Mouse (Mus musculus) neural tube, postnatal 0 days (tissue): ENCODE measurements around the gene Atp7b. TPM values are rescaled to one million over a fixed set of nuclear protein-coding genes. Genes with fewer than 3 reads are reported as not detected.

ENCODE experiments used
- polyA plus RNA-seq: library from polyadenylated mRNA; unstranded; fragments of >200 nt; fragmentation: Nextera tagmentation; extraction: Ambion mirVana; gene quantifications from 2 replicates; pipeline ENCODE4 v1.2.1, GENCODE M21; 2015

The Atp7b gene
- polyA plus RNA-seq = 1.9 TPM in 2 replicates

DNA sequence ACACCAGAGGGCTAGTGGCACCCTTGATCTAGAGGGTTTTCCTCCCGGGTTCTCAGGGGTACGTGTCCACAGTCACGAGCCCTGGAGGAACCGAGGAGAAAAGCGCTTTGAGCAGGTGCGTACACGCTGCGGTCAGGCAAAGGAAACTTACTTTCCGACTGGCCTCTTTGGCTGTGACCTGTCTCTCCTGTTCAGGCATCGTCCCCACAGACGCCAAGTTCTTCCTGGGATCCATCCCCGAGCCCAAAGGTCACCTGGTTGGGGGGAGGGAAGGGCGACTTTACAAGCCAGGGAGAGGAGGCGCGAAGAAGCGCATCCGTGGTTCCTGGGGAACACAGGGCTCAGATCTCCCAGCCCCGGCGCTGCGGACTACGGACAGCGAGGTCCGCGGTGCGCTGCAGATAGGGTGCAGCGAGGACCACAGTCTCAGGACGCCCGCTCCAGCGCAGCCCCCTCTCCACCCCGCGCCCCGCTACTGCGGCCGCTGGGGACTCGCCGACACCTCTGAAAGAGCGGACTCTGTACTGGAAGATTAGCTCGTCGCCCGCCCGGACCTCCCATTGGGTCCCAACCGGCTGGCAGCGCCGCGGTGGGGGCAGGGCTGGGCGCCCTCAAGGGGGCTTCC, at the start of gene Atp7b:
Atp7b (minus strand) TSS at position 485 of the 625 bp plus-strand sequence.

DNA sequence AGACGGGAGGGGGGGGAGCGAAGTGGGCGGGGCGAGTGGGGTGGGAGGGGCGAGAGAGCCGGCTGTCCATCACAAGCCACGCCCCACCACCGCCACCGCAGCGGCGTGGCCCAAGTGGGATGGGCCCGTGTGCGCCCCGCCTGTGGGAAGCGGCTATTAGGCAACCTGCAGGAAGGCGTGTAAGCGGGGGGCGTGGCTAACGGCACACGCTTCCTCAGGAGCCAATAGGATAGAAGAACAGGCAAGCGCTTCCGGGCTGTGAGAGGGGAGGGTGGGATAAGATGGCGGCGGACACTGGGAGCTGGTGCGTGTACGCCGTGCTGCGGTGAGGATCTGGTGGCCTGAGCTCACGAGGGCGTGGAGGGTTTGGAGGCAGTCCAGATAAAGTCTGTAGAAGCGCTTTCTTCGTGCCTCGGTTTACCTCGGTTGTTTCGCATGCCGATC, 363 bp upstream of the Atp7b start, which contains the start of gene Alg11:
Alg11 (plus strand) TSS at position 276 of the 444 bp plus-strand sequence.

DNA sequence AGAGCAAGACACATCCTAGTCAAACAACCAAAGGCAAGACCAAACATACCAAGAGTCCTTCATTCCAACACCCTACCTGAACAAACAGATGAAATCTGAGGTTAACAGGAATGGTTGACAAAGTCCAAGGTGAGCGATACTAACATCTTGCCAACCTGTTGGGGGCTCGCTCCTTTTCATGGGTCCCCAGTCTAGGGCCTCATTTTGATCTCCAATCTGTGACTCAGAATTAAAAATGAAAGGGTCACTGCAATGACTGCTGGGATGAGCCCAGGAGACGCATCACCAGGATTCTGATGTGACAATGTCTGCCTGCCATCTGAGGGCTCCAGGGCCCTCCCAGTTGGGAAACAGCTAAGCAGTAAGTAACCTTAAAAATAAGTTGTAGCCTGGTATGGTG, 90.6 kb downstream of the Atp7b start, which contains the start of gene Ccdc70:
Ccdc70 (plus strand) TSS at position 301 of the 400 bp plus-strand sequence.

DNA sequence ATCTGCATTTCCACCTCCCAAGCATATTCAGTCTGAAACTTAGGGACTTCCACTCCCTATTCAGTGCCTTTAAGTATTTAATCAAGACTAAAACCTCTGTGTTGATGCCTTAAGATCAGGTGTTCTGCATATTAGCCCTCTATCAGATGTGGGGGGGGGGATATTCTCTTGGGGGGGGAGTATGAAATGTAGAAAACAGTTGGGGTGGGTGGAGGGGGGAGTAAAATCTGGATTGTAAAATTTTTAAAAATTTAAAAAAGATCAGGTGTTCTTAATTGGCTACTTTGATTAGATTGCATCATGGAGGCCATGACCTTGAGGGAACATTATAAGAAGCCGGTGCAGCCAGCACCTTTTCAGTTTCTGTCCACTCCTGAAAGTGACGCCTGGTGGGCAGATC, 101.7 kb downstream of the Atp7b start, which contains the start of gene Fam90a1a:
Fam90a1a (plus strand) TSS at position 301 of the 400 bp plus-strand sequence.

DNA sequence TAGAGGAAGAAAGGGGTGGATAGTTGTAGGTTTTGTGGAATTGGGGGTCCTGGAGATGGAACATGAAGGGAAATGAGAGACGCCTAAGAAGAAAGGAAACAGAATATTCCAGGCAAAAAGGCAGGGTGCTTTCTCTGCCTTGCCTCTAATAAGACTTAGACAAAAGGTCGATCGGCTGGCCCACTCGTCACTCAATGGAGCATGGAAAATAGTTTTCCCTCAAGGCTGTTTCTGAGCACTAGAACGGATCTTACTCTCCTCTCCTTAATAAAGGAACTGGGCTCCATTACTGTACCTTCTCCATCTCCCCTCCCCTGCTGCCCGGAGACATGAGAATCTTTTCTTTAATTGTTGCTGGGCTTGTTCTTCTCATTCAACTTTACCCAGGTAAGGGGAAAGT, 113.6 kb downstream of the Atp7b start, which contains the start of gene Defb13:
Defb13 (plus strand) TSS at position 301 of the 400 bp plus-strand sequence.

Other genes starting within 250 kb of the Atp7b start
- gene Defb50, start 236.8 kb downstream of the Atp7b start, polyA plus RNA-seq = not detected in 2 replicates
- not detected in 2 replicates for gene Defb2, start 220.4 kb downstream of the Atp7b start, polyA plus RNA-seq
- not detected in 2 replicates for gene Defb10, start 201.4 kb downstream of the Atp7b start, polyA plus RNA-seq
- gene Defb9, start 174.9 kb downstream of the Atp7b start, polyA plus RNA-seq = not detected in 2 replicates
- gene Defb11, start 153.9 kb downstream of the Atp7b start, polyA plus RNA-seq = not detected in 2 replicates
- gene Defb15, start 127.6 kb downstream of the Atp7b start, polyA plus RNA-seq = not detected in 2 replicates
- not detected in 2 replicates for gene Defb35, start 122.0 kb downstream of the Atp7b start, polyA plus RNA-seq
- gene Defb13, start 113.5 kb downstream of the Atp7b start, polyA plus RNA-seq = not detected in 2 replicates
- not detected in 2 replicates for gene Fam90a1a, start 101.6 kb downstream of the Atp7b start, polyA plus RNA-seq
- not detected in 2 replicates for gene Ccdc70, start 90.5 kb downstream of the Atp7b start, polyA plus RNA-seq
- 30.4 and 32.2 TPM in 2 replicates for gene Alg11, start 416 bp upstream of the Atp7b start, polyA plus RNA-seq
- 0.75 and 0.98 TPM in 2 replicates for gene Nek5, start 64.7 kb upstream of the Atp7b start, polyA plus RNA-seq
- gene Nek3, start 106.1 kb upstream of the Atp7b start, polyA plus RNA-seq = 5.3 and 5.8 TPM in 2 replicates
- 7.7 and 9.5 TPM in 2 replicates for gene Ckap2, start 125.5 kb upstream of the Atp7b start, polyA plus RNA-seq
- 38.9 and 40.4 TPM in 2 replicates for gene Vps36, start 132.5 kb upstream of the Atp7b start, polyA plus RNA-seq
- gene Thsd1, start 167.0 kb upstream of the Atp7b start, polyA plus RNA-seq = 5.8 and 6.4 TPM in 2 replicates
- not detected in 2 replicates for gene Tpte, start 223.1 kb upstream of the Atp7b start, polyA plus RNA-seq